Mouse (Mus musculus) embryonic facial prominence, embryonic 13.5 days (tissue): ENCODE measurements at regions not wholly inside any gene's neighbourhood (a gene's known extent, or its start where the extent isn't known, plus 50 kb on each side); places are given as distances from the start of the nearest gene placed in this dataset.

Experiments
- ATAC-seq: fragments of 200-750 bp; cut with Nextera tagmentation; 2 replicates; pipeline ENCODE4 v1.8.0; 2017; ENCODE audit warnings: low read depth; ENCODE audit not compliant: insufficient number of reproducible peaks, insufficient read depth, low FRiP score, low TSS enrichment
- H3K27ac ChIP-seq: fragments of 300-500 bp; sonication (generic); 2 replicates; pipeline ENCODE4 v1.5.1; 2015; ENCODE audit warnings: moderate library complexity, mild to moderate bottlenecking, inconsistent platforms
- H3K27me3 ChIP-seq: fragments of 300-500 bp; sonication (generic); 2 replicates; pipeline ENCODE4 v1.6.1; 2015; ENCODE audit warnings: mild to moderate bottlenecking, inconsistent platforms
- H3K36me3 ChIP-seq: fragments of 300-500 bp; sonication (generic); 2 replicates; pipeline ENCODE4 v1.6.1; 2015; ENCODE audit warnings: mild to moderate bottlenecking, inconsistent platforms
- H3K4me1 ChIP-seq: fragments of 300-500 bp; sonication (generic); 2 replicates; pipeline ENCODE4 v1.6.1; 2015; ENCODE audit warnings: inconsistent platforms
- H3K4me2 ChIP-seq: fragments of 300-500 bp; sonication (generic); 2 replicates; pipeline ENCODE4 v1.6.1; 2015; ENCODE audit warnings: moderate library complexity, mild to moderate bottlenecking, inconsistent platforms
- H3K4me3 ChIP-seq: fragments of 300-500 bp; sonication (generic); 2 replicates; pipeline ENCODE4 v1.5.1; 2015; ENCODE audit warnings: mild to moderate bottlenecking, inconsistent platforms
- H3K9ac ChIP-seq: fragments of 300-500 bp; sonication (generic); 2 replicates; pipeline ENCODE4 v1.6.1; 2015; ENCODE audit warnings: mild to moderate bottlenecking, inconsistent platforms
- H3K9me3 ChIP-seq: fragments of 300-500 bp; sonication (generic); 2 replicates; pipeline ENCODE4 v1.6.1; 2016; ENCODE audit warnings: inconsistent platforms
- WGBS: fragments of 180-500 bp; shearing (Covaris S2); methylation state at CpG from one replicate; pipeline ENCODE4 v1.1.7; 2015; ENCODE audit warnings: mixed read lengths; 5-methylcytosine and 5-hydroxymethylcytosine counted together

DNA sequence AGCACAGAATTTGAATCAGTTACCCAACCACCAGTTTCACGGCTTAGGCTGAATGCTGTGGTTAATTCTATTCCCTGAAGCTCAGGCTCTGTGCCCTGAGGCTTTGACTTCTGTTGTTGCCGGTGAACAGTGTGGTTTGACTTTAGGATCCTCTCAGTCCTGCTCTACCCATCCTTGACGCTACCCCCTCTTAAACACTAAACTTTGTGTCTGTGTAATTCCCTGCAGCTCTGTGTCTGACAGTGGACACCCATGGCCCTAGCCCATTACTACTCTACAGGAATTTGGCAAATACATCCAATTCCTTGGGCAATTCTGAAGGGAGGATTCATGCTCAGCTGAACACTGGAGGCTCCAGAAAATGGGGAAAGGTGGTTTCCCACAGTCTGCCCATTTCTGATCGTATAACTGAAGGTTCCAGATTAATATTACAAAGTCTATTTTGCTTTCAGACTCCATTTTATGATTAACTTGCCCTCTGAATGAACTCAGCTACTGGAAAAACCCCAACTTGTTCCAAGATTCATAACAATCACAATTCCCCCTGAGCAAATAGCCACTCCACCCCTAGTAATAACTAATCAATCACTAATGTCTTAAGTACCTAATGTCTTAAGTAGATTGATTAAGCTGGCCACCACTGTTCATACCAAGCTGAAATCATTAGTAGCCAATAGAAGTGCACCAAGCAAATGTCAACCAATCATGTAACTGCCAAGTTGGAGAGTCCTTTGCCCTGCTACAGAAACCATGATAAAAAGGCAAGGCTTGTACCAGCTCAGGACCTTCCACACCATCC, 182.6 kb downstream of the Ice1 start:
- no peak for ATAC-seq
- H3K36me3 ChIP-seq: no peaks in the 10 kb centered on the region
- H3K27ac ChIP-seq: no peak overlapping the region
- no peaks in the 10 kb centered on the region for H3K27me3 ChIP-seq
- 66% methylated on average over 4 of the region's 4 CpGs for WGBS
- H3K9ac ChIP-seq: no peak overlapping the region
- H3K4me3 ChIP-seq: no peak overlapping the region
- H3K4me1 ChIP-seq: no peaks in the 10 kb centered on the region
- no peaks in the 10 kb centered on the region for H3K9me3 ChIP-seq
- H3K4me2 ChIP-seq: no peak overlapping the region

DNA sequence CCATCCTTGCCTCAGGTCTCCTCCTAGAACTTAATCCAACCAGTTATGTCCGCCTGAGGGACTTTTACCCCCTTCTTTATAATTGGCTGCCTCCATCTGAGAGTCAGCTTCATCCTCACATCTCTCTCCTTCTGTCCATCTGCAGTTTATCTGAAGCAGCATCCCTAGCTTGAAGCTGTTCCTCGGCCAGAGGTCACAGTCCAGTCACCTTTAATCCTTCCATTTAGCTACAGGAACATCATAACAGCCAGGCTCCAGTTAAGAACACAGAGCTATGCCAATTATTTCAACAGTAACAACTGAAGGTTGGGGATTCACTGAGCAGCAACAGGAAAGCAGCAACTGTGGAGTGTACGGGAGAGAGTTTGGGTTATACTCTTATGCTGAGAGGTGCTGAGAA, 179.0 kb downstream of the Ice1 start:
- no peak overlapping the region for H3K27ac ChIP-seq
- H3K27me3 ChIP-seq: no peaks in the 10 kb centered on the region
- no peak overlapping the region for H3K9ac ChIP-seq
- no peak for ATAC-seq
- H3K4me1 ChIP-seq: no peaks in the 10 kb centered on the region
- WGBS: 71% methylated on average over 3 of the region's 3 CpGs
- no peak overlapping the region for H3K4me3 ChIP-seq
- no peak overlapping the region for H3K4me2 ChIP-seq
- H3K9me3 ChIP-seq: no peaks in the 10 kb centered on the region
- no peaks in the 10 kb centered on the region for H3K36me3 ChIP-seq

DNA sequence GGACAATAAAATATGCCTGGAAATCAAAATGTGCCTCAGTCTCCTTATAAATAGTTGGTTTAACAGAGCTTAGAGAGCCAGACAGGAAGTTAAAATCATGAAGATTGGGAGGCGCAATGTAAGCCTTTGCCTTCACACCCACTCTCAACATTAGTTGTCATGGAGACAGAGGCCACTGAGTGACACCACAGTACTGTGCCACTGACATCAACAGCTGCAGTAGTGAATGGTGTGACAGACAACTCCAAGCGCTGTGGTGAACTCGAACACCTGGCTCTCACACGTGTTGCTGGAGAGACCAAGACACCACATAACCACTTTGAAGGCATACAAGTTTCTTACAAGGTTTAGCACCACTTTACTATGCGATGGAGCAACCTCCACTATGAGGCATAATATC, 172.4 kb downstream of the Ice1 start:
- Histone ChIP-seq H3K4me2 (no peak overlapping the region), H3K27ac (no peak overlapping the region), H3K9me3 (no peaks in the 10 kb centered on the region), H3K36me3 (no peaks in the 10 kb centered on the region), H3K4me3 (no peak overlapping the region), H3K9ac (no peak overlapping the region), H3K27me3 (no peaks in the 10 kb centered on the region), H3K4me1 (no peaks in the 10 kb centered on the region)
- WGBS: 80% methylated on average over 5 of the region's 5 CpGs
- no peak for ATAC-seq

DNA sequence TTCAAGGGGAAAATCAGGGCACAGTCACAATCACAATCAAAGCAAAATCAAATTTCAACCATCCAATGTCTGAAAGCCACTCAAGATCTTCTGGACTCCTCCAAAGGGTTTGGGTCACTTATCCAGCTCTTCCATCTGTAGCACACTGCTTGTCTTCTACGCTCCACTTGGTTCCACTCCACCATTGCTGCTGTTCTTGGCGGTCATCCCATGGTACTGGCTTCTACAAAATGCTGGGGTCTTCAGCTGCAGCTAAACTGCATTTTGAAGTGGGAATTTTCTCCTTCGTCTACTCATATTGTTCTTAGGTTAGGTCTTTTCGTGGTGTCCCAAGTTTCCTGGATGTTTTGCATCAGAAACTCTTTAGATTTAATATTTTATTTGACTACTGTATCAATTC, 162.7 kb downstream of the Ice1 start:
- Histone ChIP-seq H3K27me3 (no peaks in the 10 kb centered on the region), H3K36me3 (no peaks in the 10 kb centered on the region), H3K4me1 (no peaks in the 10 kb centered on the region), H3K4me2 (no peak overlapping the region), H3K9ac (no peak overlapping the region), H3K9me3 (no peaks in the 10 kb centered on the region), H3K27ac (no peak overlapping the region), H3K4me3 (no peak overlapping the region)
- WGBS: 88% methylated on average over 4 of the region's 4 CpGs
- no peak for ATAC-seq

DNA sequence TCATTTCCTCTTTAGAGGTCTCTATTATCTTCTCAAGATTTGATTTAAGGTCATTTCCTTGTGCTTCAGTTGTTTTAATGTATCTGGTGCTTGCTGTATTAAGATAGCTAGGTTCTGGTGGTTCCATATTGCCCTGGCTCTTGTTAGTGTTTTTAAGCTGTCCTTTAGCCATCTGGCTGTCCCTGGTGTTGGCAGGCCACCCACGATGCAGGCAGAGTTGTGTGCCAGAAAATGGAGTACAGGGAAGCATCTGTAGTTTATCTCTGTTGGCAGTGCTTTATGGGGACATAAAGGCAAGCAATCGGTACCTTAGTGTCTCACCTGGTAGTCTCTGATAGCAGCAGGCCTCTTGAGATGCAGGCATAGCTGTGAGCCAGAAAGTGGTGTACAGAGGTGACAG, 162.1 kb downstream of the Ice1 start:
- no peaks in the 10 kb centered on the region for H3K9me3 ChIP-seq
- no peak overlapping the region for H3K27ac ChIP-seq
- ATAC-seq: no peak
- H3K9ac ChIP-seq: no peak overlapping the region
- 86% methylated on average over 2 of the region's 2 CpGs for WGBS
- H3K4me2 ChIP-seq: no peak overlapping the region
- H3K4me3 ChIP-seq: no peak overlapping the region
- no peaks in the 10 kb centered on the region for H3K4me1 ChIP-seq
- no peaks in the 10 kb centered on the region for H3K36me3 ChIP-seq
- H3K27me3 ChIP-seq: no peaks in the 10 kb centered on the region

DNA sequence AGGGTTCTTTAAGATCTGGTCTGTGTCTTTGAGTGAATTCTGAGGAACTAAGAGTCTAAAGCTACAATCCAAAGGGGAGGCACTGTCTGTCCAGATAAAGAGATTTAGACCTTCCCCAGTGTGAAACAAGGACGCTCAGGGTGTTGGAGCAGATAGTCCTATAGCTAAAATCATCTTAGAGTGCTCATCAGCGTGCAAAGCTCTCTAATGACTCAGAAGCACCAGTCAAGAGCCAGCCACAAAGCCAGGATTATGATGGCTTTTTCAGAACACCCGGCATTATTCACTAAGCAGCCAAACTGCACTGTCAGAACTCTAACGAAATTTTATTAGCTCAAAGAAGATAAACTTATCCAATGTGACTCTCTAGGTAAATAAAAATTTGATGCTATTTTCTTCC, 138.1 kb downstream of the Ice1 start:
- no peaks in the 10 kb centered on the region for H3K4me1 ChIP-seq
- no peak overlapping the region for H3K4me2 ChIP-seq
- no peaks in the 10 kb centered on the region for H3K9me3 ChIP-seq
- H3K27ac ChIP-seq: no peak overlapping the region
- no peak overlapping the region for H3K4me3 ChIP-seq
- H3K9ac ChIP-seq: no peak overlapping the region
- WGBS: 62% methylated on average over 4 of the region's 4 CpGs
- H3K36me3 ChIP-seq: no peaks in the 10 kb centered on the region
- H3K27me3 ChIP-seq: no peaks in the 10 kb centered on the region
- ATAC-seq: no peak
